Mouse (Mus musculus) liver, embryonic 16.5 days (tissue): ENCODE results near the gene Olfr180. TPM values are rescaled to one million over a fixed set of nuclear protein-coding genes. Genes with fewer than 3 reads are reported as not detected.

Experiments used
- ATAC-seq: fragments of 200-750 bp; cut with Nextera tagmentation; 2 replicates; pipeline ENCODE4 v1.8.0; 2017; ENCODE audit warnings: low read depth, mild to moderate bottlenecking, moderate number of reproducible peaks, moderate library complexity
- H3K27ac ChIP-seq: fragments of 300-500 bp; sonication (generic); 2 replicates; pipeline ENCODE4 v1.5.1; 2014; ENCODE audit warnings: mild to moderate bottlenecking, low read length
- H3K27me3 ChIP-seq: fragments of 300-500 bp; sonication (generic); 2 replicates; pipeline ENCODE4 v1.6.1; 2014; ENCODE audit warnings: low read depth, low read length, mixed read lengths; ENCODE audit not compliant: control insufficient read depth, insufficient read depth
- H3K36me3 ChIP-seq: fragments of 300-500 bp; sonication (generic); 2 replicates; pipeline ENCODE4 v1.6.1; 2014; ENCODE audit warnings: mild to moderate bottlenecking; ENCODE audit not compliant: control insufficient read depth, insufficient read depth
- H3K4me1 ChIP-seq: fragments of 300-500 bp; sonication (generic); 2 replicates; pipeline ENCODE4 v1.6.1; 2014; ENCODE audit warnings: low read depth, low read length, mixed read lengths; ENCODE audit not compliant: control insufficient read depth
- H3K4me2 ChIP-seq: fragments of 300-500 bp; sonication (generic); 2 replicates; pipeline ENCODE4 v1.6.1; 2014; ENCODE audit warnings: low read depth, low read length, mixed read lengths
- H3K4me3 ChIP-seq: fragments of 300-500 bp; sonication (generic); 2 replicates; pipeline ENCODE4 v1.5.1; 2014; ENCODE audit warnings: low read depth, mild to moderate bottlenecking, low read length
- H3K9ac ChIP-seq: fragments of 300-500 bp; sonication (generic); 2 replicates; pipeline ENCODE4 v1.6.1; 2014; ENCODE audit warnings: low read depth, low read length
- H3K9me3 ChIP-seq: fragments of 300-500 bp; sonication (generic); replicated peaks from 2 replicates; pipeline ENCODE4 v1.6.1; 2016; ENCODE audit warnings: low read length; ENCODE audit not compliant: control insufficient read depth
- WGBS: fragments of 180-500 bp; shearing (Covaris S2); extraction: QIAGEN DNeasy Blood & Tissue Kit; methylation state at CpG from one replicate; pipeline ENCODE4 v1.1.7; 2014; ENCODE audit not compliant: insufficient replicate concordance; 5-methylcytosine and 5-hydroxymethylcytosine counted together
- polyA plus RNA-seq: library from polyadenylated mRNA; unstranded; fragments of >200 nt; fragmentation: Nextera tagmentation; extraction: Ambion mirVana; gene quantifications from 2 replicates; pipeline ENCODE4 v1.2.1, GENCODE M21; 2015

Gene Olfr180
- not detected in 2 replicates for polyA plus RNA-seq

DNA sequence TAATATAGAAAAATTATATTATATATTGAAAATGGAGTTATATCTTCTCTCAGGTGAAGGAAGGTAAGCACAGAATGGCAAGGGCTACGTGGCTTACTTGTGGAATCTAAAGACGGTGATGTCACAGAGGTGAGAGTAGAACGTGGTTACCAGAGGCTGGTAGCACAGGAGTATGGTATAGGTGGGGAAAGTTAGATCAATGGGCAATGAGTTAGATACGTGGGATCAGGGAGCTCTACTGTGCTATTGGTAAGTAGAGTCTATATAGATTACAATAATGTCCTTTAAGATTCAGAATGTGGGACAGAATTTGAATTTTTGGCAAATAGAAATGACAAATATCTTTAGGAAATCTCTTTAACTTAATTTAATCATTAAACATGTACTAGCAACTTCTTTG lies at the start of gene Olfr180:
Gene Olfr180 (minus strand): TSS at position 101 of the 400 bp plus-strand sequence.
- WGBS, result 57% methylated on average over 4 of the region's 4 CpGs
- H3K9ac ChIP-seq, result no peak within 1 kb of the TSS

DNA sequence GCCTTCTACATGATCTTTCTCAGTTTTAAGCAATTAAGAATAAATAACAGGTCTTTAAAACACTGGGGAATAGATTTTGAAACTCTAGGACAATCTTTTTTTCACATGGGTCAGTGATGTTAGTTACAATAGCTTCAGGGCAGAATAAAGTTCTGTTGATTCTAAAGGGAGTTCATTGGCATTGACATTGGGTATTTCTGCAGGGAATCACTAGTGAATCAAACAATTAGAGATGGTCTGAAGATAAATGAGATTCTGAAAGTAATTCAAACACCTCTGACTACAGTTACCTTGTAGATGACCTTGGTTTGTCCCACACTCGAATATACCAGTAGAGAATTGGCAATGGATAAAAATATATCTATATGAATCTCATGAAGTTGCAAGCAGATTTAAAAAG lies 537 bp downstream of the Olfr180 start, which contains the start of gene Olfr181:
Gene Olfr181 (minus strand): TSS at position 101 of the 400 bp plus-strand sequence.
- Histone ChIP-seq H3K4me1 (no peaks in the 10 kb centered on the region), H3K4me2 (no peak within 1 kb of the TSS), H3K27me3 (no peaks in the 10 kb centered on the region), H3K27ac (no peak within 1 kb of the TSS), H3K9ac (no peak within 1 kb of the TSS), H3K9me3 (no peaks in the 10 kb centered on the region), H3K36me3 (no peaks in the 10 kb centered on the region), H3K4me3 (no peak within 1 kb of the TSS)
- WGBS, result 29% methylated on average over 1 of the region's 1 CpGs
- no peak for ATAC-seq

More for the DNA sequence above, at the start of gene Olfr180:
- no peak within 1 kb of the TSS for H3K4me3 ChIP-seq
- H3K4me1 ChIP-seq, result no peaks in the 10 kb centered on the region
- H3K36me3 ChIP-seq, result no peaks in the 10 kb centered on the region
- no peak within 1 kb of the TSS for H3K4me2 ChIP-seq
- no peak for ATAC-seq
- no peaks in the 10 kb centered on the region for H3K27me3 ChIP-seq
- H3K27ac ChIP-seq, result no peak within 1 kb of the TSS
- no peaks in the 10 kb centered on the region for H3K9me3 ChIP-seq

DNA sequence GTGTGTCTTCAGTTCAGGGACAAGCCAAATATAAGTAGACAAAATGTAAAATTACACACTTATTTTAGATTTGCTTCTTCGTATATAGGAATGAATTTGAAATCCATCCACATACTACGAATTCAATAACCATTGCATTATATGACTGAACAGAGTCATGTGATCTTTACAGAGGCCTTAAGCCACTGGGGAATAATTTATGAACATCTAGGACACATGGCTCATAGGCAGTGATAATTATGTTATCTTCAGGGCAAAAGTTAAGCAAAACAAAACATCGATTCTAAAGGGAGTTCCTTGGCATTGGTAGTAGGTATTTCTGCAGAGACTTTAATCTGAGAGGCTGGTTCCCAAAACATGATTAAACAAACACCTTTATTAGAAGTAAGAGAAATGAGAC lies 37.2 kb downstream of the Olfr180 start, which contains the start of gene Olfr178:
Gene Olfr178 (minus strand): TSS at position 101 of the 400 bp plus-strand sequence.
- no peak for ATAC-seq
- 65% methylated on average over 3 of the region's 3 CpGs for WGBS
- no peak within 1 kb of the TSS for H3K4me3 ChIP-seq
- H3K4me2 ChIP-seq, result no peak within 1 kb of the TSS
- H3K9ac ChIP-seq, result no peak within 1 kb of the TSS
- H3K9me3 ChIP-seq, result no peaks in the 10 kb centered on the region; the same call in 1 of the 2 replicates
- H3K36me3 ChIP-seq, result no peaks in the 10 kb centered on the region
- H3K27me3 ChIP-seq, result no peaks in the 10 kb centered on the region
- no peak within 1 kb of the TSS for H3K27ac ChIP-seq
- H3K4me1 ChIP-seq, result no peaks in the 10 kb centered on the region

DNA sequence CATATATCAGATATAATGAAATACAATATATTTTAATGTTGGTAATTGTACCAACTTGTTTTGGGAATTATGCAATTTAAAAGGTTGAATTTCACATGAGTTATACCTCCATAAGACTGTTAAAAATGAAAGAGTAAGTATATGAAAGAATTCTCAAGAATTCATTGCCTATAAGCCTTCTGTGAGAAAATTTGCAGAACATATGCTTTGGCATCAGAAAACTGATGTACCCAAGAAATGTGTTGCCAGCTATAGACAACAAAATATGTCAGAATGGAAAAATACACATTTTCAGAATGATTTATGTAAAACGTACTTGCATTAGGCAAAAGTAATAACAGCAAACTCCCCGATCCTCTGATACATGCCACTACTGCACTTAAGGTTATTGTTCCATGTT lies 44.8 kb downstream of the Olfr180 start:
- H3K27me3 ChIP-seq, result no peaks in the 10 kb centered on the region
- no peak overlapping the region for H3K27ac ChIP-seq
- H3K9ac ChIP-seq, result no peak overlapping the region
- H3K4me1 ChIP-seq, result no peaks in the 10 kb centered on the region
- H3K4me3 ChIP-seq, result no peak overlapping the region
- no peaks in the 10 kb centered on the region; the same call in 1 of the 2 replicates for H3K9me3 ChIP-seq
- 65% methylated on average over 2 of the region's 2 CpGs for WGBS
- no peak for ATAC-seq
- H3K36me3 ChIP-seq, result no peaks in the 10 kb centered on the region
- no peak overlapping the region for H3K4me2 ChIP-seq

DNA sequence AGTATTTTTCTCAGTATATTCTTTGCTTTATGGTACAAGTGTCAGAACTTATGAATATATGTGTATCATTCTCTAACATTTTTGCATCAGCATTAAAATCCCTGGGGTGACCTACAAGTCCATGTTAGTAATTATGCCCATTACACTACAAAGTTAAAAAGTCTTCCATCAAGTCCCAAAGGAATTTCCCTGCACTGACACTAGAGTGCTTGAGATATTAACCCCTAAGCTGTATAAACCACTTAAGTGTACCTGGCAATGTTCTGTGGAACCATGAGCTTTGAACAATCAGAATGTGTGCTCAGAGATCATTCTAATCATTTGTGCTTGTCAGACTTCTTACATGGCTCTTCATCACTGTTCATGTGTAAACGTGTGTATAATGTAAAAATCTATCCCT lies 54.5 kb downstream of the Olfr180 start, which contains the start of gene Olfr177:
Gene Olfr177 (minus strand): TSS at position 101 of the 400 bp plus-strand sequence.
- Histone ChIP-seq H3K4me3 (no peak within 1 kb of the TSS), H3K4me2 (no peak within 1 kb of the TSS), H3K9me3 (no peaks in the 10 kb centered on the region), H3K4me1 (no peaks in the 10 kb centered on the region), H3K27me3 (no peaks in the 10 kb centered on the region), H3K9ac (no peak within 1 kb of the TSS), H3K27ac (no peak within 1 kb of the TSS), H3K36me3 (no peaks in the 10 kb centered on the region)
- WGBS, result 44% methylated on average over 1 of the region's 1 CpGs
- ATAC-seq, result no peak

Other genes starting within 250 kb of the Olfr180 start
- gene Gpr15, start 210.3 kb downstream of the Olfr180 start, polyA plus RNA-seq, result not detected in 2 replicates
- 23.8 and 24.2 TPM in 2 replicates for gene Cldnd1, start 201.5 kb downstream of the Olfr180 start, polyA plus RNA-seq
- not detected in 2 replicates for gene Olfr172, start 166.2 kb downstream of the Olfr180 start, polyA plus RNA-seq
- gene Olfr173, start 129.1 kb downstream of the Olfr180 start, polyA plus RNA-seq, result not detected in 2 replicates
- gene Olfr175-ps1, start 102.6 kb downstream of the Olfr180 start, polyA plus RNA-seq, result not detected in 2 replicates
- not detected in 2 replicates for gene Olfr177, start 54.6 kb downstream of the Olfr180 start, polyA plus RNA-seq
- not detected in 2 replicates for gene Olfr178, start 37.3 kb downstream of the Olfr180 start, polyA plus RNA-seq
- not detected in 2 replicates for gene Olfr181, start 637 bp downstream of the Olfr180 start, polyA plus RNA-seq
- not detected in 2 replicates for gene Olfr183, start 66.0 kb upstream of the Olfr180 start, polyA plus RNA-seq
- not detected in 2 replicates for gene Olfr186, start 100.9 kb upstream of the Olfr180 start, polyA plus RNA-seq
- not detected in 2 replicates for gene Olfr187, start 110.4 kb upstream of the Olfr180 start, polyA plus RNA-seq
- gene Olfr190, start 148.6 kb upstream of the Olfr180 start, polyA plus RNA-seq, result not detected in 2 replicates
- gene Olfr191, start 160.4 kb upstream of the Olfr180 start, polyA plus RNA-seq, result not detected in 2 replicates
- not detected in 2 replicates for gene Olfr193, start 182.5 kb upstream of the Olfr180 start, polyA plus RNA-seq
- not detected in 2 replicates for gene Olfr194, start 191.7 kb upstream of the Olfr180 start, polyA plus RNA-seq
- not detected in 2 replicates for gene Olfr195, start 217.7 kb upstream of the Olfr180 start, polyA plus RNA-seq
- gene Olfr196, start 241.1 kb upstream of the Olfr180 start, polyA plus RNA-seq, result not detected in 2 replicates